ENCODE assay signal across 8 mouse cellular contexts in genomic region chr7:128672408-128673010, GRCm38 (mm10).
DNase-seq lines count a peak whose midpoint lies in the region; ATAC-seq and TF ChIP-seq lines count a peak whose summit lies in the region.

No protein-coding gene starts in this region.

- H3K27me3 ChIP-seq in liver, embryonic 14.5 days (ENCODE audit: control insufficient read depth, insufficient read depth, low read length) = no peaks in the 10 kb centered on the region

- peaks cover 20 to 40% of the 10 kb centered on the region in 2 experiments for H3K4me1 ChIP-seq in liver, embryonic 14.5 days (replicated peaks; ENCODE audit: control insufficient read depth in 2 of 2, insufficient read depth in 2 of 2, low read length in 1 of 2)

- TF ChIP-seq EP300 in liver, embryonic 14.5 days (IDR thresholded peaks at IDR 0.05; ENCODE audit: low read depth) = peak; percentile 76

- DNase-seq in frontal cortex, postnatal 10 days (ENCODE audit: low spot score in 2 of 2) = no peak
- peak; percentile 32 to 57 for DNase-seq in adrenal gland, adult 18-20 months (ENCODE audit: low spot score in 2 of 2)
- DNase-seq in embryo, embryonic 10 days (ENCODE audit: low spot score) = peak; percentile 58
- peak; percentile 37 for DNase-seq in heart, postnatal 4 days
- peak; percentile 66 to 68 (median 67) for DNase-seq in liver, embryonic 14.5 days (ENCODE audit: low read depth in 3 of 3, low spot score in 3 of 3)
- DNase-seq in retina, postnatal 7 days (ENCODE audit: low read depth, low spot score) = peak; percentile 30
- DNase-seq in thymus, postnatal 4 days = no peak

- peak; percentile 68; the same call in 1 of the 2 replicates for ATAC-seq in frontal cortex, adult (ENCODE audit: low TSS enrichment)
- peak; percentile 96 for ATAC-seq in liver, embryonic 14.5 days (ENCODE audit: insufficient read depth)

- WGBS in liver, embryonic 14.5 days (ENCODE audit: insufficient replicate concordance) = 8% methylated on average over 15 of the region's 15 CpGs

- H3K4me3 ChIP-seq in liver, embryonic 14.5 days (ENCODE audit: insufficient read depth in 1 of 2, low read depth in 2 of 2, low read length in 2 of 2) = peak overlapping the region; percentile 17 to 25

- peak overlapping the region; percentile 55 for H3K9ac ChIP-seq in liver, embryonic 14.5 days (replicated peaks)

- no peaks in the 10 kb centered on the region for H3K9me3 ChIP-seq in liver, embryonic 14.5 days (ENCODE audit: control insufficient read depth, low read length)

- H3K27ac ChIP-seq in liver, embryonic 14.5 days = peak overlapping the region; percentile 83

- peaks cover 3% of the 10 kb centered on the region; the same call in 1 of the 2 replicates for H3K36me3 ChIP-seq in liver, embryonic 14.5 days (replicated peaks; ENCODE audit: control insufficient read depth, insufficient read depth, low read depth)

- peak overlapping the region; percentile 73 for H3K4me2 ChIP-seq in liver, embryonic 14.5 days (ENCODE audit: low read depth)

- TF ChIP-seq CTCF in liver, embryonic 14.5 days (IDR thresholded peaks at IDR 0.05; ENCODE audit: low read depth) = no peak

Comparison
In these comparisons a context has a peak if more than half of its experiments do, and no peak if none do; other contexts are left out.
1. DNase-seq: peak in adrenal gland, adult 18-20 months (2 of 2), embryo, embryonic 10 days (single experiment), heart, postnatal 4 days (single experiment), liver, embryonic 14.5 days (3 of 3) and retina, postnatal 7 days (single experiment); none in frontal cortex, postnatal 10 days (0 of 2) and thymus, postnatal 4 days (single experiment).